Mouse (Mus musculus): ENCODE results near the gene Hist1h2ad. TPM values are rescaled to one million over a fixed set of nuclear protein-coding genes. Genes with fewer than 3 reads are reported as not detected.
"Not testable (repeated sequence)": the region's sequence is repeated elsewhere in the genome, so short reads cannot be mapped to it uniquely, and the experiment has no call there.

Hist1h2ad gene
- polyA plus RNA-seq, 1 experiment from 2014 or later = 2.3 TPM

DNA sequence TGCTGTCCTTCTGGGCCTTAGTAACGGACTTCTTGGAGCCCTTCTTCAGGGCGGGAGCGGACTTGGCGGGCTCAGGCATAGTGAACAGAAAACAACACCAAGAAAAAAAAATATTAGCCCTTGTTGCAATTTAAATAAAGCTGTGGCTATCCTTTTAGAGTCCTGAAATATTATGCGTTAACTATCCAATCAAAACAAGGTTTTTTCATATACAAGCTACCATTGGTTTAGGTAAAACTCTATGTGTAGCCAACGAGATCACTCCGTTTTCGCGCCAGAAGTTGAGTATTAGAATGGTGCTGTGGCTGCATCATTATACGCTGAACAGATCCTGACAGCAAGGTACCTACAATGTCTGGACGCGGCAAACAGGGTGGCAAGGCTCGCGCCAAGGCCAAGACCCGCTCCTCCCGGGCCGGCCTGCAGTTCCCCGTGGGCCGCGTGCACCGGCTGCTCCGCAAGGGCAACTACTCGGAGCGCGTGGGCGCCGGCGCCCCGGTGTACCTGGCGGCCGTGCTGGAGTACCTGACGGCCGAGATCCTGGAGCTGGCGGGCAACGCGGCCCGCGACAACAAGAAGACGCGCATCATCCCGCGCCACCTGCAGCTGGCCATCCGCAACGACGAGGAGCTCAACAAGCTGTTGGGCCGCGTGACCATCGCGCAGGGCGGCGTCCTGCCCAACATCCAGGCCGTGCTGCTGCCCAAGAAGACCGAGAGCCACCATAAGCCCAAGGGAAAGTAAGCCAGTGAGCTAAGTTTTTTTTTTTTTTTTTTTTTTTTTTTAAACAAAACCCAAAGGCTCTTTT lies 40.4 kb upstream of the Hist1h2ad start, which contains the start of gene Hist1h2af:
Hist1h2af (plus strand) TSS at position 347 of the 808 bp plus-strand sequence.
- not testable (repeated sequence) for H3K36me3 ChIP-seq, H3K9me3 ChIP-seq, H3K27me3 ChIP-seq
- peak within 1 kb of the TSS; percentile 75 for H3K4me2 ChIP-seq
- peak within 1 kb of the TSS; percentile 42; the same call in 1 of the 2 replicates for H3K9ac ChIP-seq
- peak within 1 kb of the TSS; percentile 53 for H3K4me3 ChIP-seq
- peak within 1 kb of the TSS; percentile 94 for H3K27ac ChIP-seq
- under 1% methylated on average over 25 of the region's 53 CpGs for WGBS
- peak; percentile 47 for ATAC-seq (ENCODE audit: insufficient number of reproducible peaks, low FRiP score, low TSS enrichment, low read depth)
- H3K4me1 ChIP-seq = peaks cover 31% of the 10 kb centered on the region

DNA sequence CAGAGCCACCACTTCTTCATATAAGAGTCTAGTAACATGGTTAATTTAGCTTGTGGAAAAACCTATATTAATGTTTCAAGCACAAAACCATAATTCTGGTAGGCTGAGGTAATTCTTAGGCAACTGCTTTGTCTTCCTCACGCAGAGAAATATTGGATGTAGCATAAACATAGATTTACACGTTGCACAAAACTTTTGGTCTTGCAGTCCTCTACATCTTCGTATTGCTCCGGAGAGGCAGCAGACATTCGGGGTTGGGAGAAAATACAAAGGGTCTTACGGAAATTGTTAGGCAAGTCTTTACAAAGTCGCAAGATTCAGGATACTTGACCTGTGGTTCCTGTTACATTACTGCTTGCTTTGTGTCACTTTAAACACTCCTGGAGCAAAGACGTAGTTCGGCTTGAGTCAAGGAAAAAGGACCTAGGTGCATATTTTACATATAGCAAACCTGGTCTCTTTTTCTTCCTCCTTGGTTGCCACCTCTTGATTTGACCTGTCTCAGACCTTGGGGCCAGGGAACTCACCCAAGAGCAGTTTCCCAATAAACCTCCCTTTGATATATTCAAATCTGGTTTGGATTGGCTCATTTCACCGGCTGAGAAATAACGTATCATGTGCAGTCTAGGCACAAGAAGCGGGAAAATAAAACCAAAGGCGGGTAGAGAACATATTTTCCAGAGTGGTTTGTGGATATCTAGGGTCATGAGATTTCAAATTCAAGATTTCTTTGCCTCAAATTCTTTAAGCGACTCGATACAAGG lies 39.6 kb upstream of the Hist1h2ad start:
- Histone ChIP-seq H3K4me2 (peak overlapping the region; percentile 75), H3K36me3 (no peaks in the 10 kb centered on the region), H3K9ac (peak overlapping the region; percentile 20; the same call in 1 of the 2 replicates), H3K4me3 (peak overlapping the region; percentile 53), H3K9me3 (no peaks in the 10 kb centered on the region), H3K4me1 (peaks cover 31% of the 10 kb centered on the region), H3K27ac (peak overlapping the region; percentile 94), H3K27me3 (no peaks in the 10 kb centered on the region)
- WGBS = 1% methylated on average over 15 of the region's 15 CpGs
- ATAC-seq (ENCODE audit: insufficient number of reproducible peaks, low FRiP score, low TSS enrichment, low read depth) = no peak

DNA sequence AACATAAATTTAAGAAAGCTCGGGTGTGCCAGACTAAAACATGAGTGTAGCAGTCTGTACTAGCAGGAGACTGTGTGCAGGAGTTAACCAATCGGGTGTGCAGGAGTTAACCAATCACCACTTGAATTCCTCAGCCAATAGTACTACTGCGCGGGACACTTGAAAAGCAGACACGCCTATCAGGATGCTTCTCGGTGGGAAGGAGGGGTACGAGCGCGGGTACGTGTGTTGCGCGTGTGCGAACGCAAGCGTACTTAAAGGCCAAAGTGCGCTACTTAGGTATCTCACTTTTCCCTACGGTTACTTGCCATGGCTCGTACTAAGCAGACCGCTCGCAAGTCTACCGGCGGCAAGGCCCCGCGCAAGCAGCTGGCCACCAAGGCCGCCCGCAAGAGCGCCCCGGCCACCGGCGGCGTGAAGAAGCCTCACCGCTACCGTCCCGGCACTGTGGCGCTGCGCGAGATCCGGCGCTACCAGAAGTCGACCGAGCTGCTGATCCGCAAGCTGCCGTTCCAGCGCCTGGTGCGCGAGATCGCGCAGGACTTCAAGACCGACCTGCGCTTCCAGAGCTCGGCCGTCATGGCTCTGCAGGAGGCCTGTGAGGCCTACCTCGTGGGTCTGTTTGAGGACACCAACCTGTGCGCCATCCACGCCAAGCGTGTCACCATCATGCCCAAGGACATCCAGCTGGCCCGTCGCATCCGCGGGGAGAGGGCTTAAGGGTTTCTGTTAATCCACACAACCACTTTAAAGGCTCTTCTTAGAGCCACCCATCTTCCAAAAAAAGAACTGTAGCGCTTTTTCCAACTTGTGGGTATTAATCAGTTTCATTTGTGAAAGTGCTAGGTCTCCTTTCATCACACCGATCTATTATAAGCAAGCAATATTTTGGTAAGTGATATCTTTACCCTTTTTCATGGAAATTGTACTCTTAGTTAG lies 38.8 kb upstream of the Hist1h2ad start, which contains the start of gene Hist1h3g:
Hist1h3g (plus strand) TSS at position 286 of the 939 bp plus-strand sequence.
- H3K9me3 ChIP-seq, H3K27me3 ChIP-seq, H3K36me3 ChIP-seq: not testable (repeated sequence)
- Histone ChIP-seq H3K9ac (peak within 1 kb of the TSS; percentile 39), H3K4me1 (peaks cover 31% of the 10 kb centered on the region), H3K27ac (peak within 1 kb of the TSS; percentile 94), H3K4me2 (peak within 1 kb of the TSS; percentile 75), H3K4me3 (peak within 1 kb of the TSS; percentile 53)
- ATAC-seq (ENCODE audit: insufficient number of reproducible peaks, low FRiP score, low TSS enrichment, low read depth) = peak; percentile 89
- WGBS = under 1% methylated on average over 52 of the region's 62 CpGs

DNA sequence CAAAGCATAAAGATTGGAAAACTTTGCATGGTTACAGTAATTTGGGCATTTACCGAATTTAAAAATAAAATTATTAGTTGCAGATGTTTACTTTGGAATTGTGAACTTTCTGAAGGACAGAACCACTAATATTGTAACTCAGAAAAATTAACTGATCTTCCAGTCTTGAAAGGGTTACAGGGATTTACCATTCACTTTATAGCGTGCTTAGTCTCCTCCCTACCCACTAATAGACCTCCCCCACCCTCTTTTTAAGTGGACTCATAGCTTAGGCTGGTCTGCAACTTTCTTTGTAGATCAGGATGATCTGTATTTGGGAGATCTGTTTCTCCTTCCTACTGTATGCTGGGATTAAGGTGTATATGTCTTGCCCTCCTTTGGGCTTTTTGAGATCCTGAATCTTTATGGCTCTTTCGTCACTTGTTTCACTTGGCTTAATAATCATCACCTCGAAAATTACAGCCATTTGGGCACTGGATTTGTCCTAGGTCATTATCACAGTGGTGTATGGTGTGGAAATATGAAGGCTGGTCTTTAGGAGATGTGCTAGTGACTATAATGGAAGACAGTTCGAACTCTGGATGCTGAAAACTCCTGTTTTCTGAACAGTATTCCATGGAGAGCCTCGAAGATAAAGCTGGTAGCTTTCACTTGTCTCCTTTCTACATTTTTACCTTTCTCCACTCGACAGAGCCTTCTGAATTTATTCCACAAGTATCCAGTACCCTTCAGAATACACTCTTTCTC lies 37.9 kb upstream of the Hist1h2ad start:
- 15% methylated on average over 7 of the region's 7 CpGs for WGBS
- Histone ChIP-seq H3K36me3 (no peaks in the 10 kb centered on the region), H3K27me3 (no peaks in the 10 kb centered on the region)

DNA sequence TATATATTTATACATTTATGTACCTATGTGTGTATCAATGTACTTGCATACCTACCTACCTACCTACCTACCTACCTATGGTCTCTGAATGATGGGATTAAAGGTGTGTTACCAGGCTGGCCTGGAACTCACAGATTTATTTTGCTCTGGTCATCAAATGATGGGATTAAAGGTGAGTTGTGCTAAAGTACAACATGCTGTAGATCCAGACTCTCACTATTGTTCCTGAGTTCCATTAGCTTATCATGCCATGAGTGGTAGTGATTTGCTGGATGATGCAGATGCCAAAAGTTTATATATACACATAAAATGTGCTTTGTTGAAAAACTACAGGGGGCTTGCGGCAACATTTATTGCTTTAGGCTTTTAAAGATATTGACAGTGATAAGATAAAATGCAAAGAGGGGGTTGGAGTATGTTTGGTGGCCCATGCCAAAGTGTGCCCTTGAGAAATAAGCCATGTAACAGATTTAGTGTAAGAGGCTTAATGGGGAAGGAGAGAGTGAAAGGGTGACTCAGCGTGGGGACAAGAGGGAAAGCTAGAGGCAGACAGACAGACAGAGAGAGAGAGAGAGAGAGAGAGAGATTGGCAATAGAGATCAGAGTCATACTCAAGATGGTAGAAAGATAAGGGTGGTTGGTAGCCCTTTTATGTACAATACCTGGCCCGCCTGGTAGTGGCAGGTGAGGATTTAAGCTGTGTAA lies 37.0 kb upstream of the Hist1h2ad start:
- 66% methylated on average over 3 of the region's 3 CpGs for WGBS
- Histone ChIP-seq H3K9ac (no peak overlapping the region), H3K4me2 (0 out of 2 replicates have a peak overlapping the region, but pooled peaks have one; percentile 19), H3K4me1 (peaks cover 29% of the 10 kb centered on the region), H3K9me3 (no peaks in the 10 kb centered on the region), H3K4me3 (peak overlapping the region; percentile 53; the same call in 1 of the 2 replicates), H3K27me3 (no peaks in the 10 kb centered on the region), H3K27ac (no peak overlapping the region), H3K36me3 (no peaks in the 10 kb centered on the region)
- ATAC-seq (ENCODE audit: insufficient number of reproducible peaks, low FRiP score, low TSS enrichment, low read depth) = no peak

More for the DNA sequence above, 37.9 kb upstream of the Hist1h2ad start:
- H3K4me2 ChIP-seq = peak overlapping the region; percentile 75
- ATAC-seq (ENCODE audit: insufficient number of reproducible peaks, low FRiP score, low TSS enrichment, low read depth) = no peak
- H3K4me1 ChIP-seq = peaks cover 31% of the 10 kb centered on the region
- no peaks in the 10 kb centered on the region for H3K9me3 ChIP-seq
- peak overlapping the region; percentile 53 for H3K4me3 ChIP-seq
- 0 out of 2 replicates have a peak overlapping the region, but pooled peaks have one; percentile 26 for H3K9ac ChIP-seq
- peak overlapping the region; percentile 57 for H3K27ac ChIP-seq

DNA sequence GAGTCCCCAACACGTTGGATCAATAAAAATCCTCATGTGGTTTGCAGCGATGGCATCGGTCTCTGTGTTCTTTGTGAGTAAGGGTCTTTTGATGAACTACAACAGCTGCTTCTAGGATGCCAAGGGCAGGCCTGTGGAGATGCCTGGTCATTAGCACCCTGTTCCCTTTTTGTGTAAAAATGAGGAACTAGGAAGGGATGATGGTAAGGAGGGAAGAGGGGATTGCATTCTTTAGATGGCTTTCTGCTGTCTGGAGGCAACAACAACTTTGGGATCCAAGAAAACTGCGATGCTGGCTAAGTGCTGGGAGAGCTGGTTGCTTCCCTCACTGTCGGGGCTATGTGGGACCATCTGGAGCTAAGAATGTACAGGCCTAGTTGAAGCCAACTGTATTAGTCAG lies 35.9 kb upstream of the Hist1h2ad start:
- no peak overlapping the region for H3K9ac ChIP-seq
- H3K4me1 ChIP-seq = peaks cover 22% of the 10 kb centered on the region
- H3K4me2 ChIP-seq = no peak overlapping the region
- no peaks in the 10 kb centered on the region for H3K9me3 ChIP-seq
- WGBS = 54% methylated on average over 5 of the region's 5 CpGs
- H3K27ac ChIP-seq = no peak overlapping the region
- no peak overlapping the region for H3K4me3 ChIP-seq
- H3K36me3 ChIP-seq = no peaks in the 10 kb centered on the region
- no peak for ATAC-seq (ENCODE audit: insufficient number of reproducible peaks, low FRiP score, low TSS enrichment, low read depth)
- no peaks in the 10 kb centered on the region for H3K27me3 ChIP-seq

DNA sequence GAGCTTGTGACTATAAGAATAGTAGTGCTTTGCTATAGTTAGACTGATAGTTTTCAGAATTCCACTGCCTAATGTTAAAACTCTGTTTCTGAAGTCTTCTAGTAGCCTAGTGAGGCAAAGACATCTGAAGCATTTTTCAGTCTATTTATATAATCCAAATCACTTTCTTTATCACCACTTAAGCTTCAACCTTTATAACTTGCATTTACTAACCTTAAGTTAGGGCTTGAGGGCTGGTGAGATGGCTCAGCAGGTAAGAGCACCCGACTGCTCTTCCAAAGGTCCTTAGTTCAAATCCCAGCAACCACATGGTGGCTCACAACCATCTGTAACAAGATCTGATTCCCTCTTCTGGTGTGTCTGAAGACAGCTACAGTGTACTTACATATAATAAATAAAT lies 34.4 kb upstream of the Hist1h2ad start:
- H3K27ac ChIP-seq; H3K27me3 ChIP-seq; ATAC-seq (ENCODE audit: insufficient number of reproducible peaks, low FRiP score, low TSS enrichment, low read depth); H3K4me3 ChIP-seq; H3K4me2 ChIP-seq; H3K9ac ChIP-seq; H3K36me3 ChIP-seq; H3K9me3 ChIP-seq: not testable (repeated sequence)
- H3K4me1 ChIP-seq = peaks cover 16% of the 10 kb centered on the region
- 77% methylated on average over 1 of the region's 1 CpGs for whole genome bisulfite sequencing

DNA sequence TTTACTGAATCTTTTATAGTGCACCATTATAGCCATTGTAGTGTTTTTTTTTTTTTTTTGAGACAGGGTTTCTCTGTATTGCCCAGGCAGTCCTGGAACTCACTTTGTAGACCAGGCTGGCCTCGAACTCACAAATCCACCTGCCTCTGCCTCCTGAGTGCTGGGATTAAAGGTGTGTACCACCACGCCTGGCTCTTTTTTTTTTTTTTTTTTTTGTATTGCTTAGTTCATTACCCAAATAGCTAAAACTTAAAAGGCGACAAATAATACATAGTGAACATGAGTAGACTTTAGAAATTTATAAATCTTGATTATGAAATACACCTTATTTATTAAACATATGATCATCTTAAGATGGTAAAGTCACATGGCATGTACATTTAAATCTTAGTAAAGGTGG lies 32.7 kb upstream of the Hist1h2ad start:
- Histone ChIP-seq H3K4me3 (no peak overlapping the region), H3K4me2 (no peak overlapping the region)
- whole genome bisulfite sequencing = 68% methylated on average over 3 of the region's 3 CpGs

DNA sequence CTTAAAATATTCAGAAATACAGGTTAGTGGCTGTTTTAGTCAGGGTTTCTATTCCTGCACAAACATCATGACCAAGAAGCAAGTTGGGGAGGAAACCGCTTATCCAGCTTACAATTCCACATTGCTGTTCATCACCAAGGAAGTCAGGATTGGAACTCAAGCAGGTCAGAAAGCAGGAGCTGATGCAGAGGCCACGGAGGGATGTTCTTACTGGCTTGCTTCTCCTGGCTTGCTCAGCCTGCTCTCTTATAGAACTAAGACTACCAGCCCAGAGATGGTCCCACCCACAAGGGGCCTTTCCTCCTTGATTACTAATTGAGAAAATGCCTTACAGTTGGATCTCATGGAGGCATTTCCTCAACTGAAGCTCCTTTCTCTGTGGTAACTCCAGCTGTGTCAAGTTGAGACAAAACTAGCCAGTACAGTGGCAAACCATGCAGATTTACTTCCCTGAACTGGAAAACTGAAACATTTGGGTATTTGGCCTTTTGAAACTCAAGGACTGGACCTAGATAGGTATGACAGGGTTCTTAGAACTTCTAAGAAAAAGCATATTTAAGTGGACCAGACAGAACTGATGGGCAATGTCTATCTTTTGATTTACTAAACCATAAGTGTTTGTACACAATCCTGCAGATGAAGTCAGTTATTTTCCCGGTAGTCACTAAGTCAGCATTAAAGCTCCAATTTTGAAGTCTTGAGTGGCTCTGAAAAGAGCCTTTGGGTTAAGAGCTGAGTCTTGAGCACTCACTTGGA lies 31.8 kb upstream of the Hist1h2ad start:
- H3K4me1 ChIP-seq; ATAC-seq (ENCODE audit: insufficient number of reproducible peaks, low FRiP score, low TSS enrichment, low read depth); H3K36me3 ChIP-seq; H3K27me3 ChIP-seq; H3K9me3 ChIP-seq: not testable (repeated sequence)
- peak overlapping the region; percentile 44 for H3K4me3 ChIP-seq
- peak overlapping the region; percentile 56 for H3K4me2 ChIP-seq
- H3K9ac ChIP-seq = peak overlapping the region; percentile 31
- peak overlapping the region; percentile 87 for H3K27ac ChIP-seq
- WGBS = 12% methylated on average over 3 of the region's 3 CpGs

More for the DNA sequence above, 32.7 kb upstream of the Hist1h2ad start:
- Histone ChIP-seq H3K9me3 (no peaks in the 10 kb centered on the region), H3K27me3 (no peaks in the 10 kb centered on the region), H3K9ac (no peak overlapping the region), H3K27ac (no peak overlapping the region), H3K36me3 (no peaks in the 10 kb centered on the region), H3K4me1 (peaks cover 10% of the 10 kb centered on the region)
- no peak for ATAC-seq (ENCODE audit: insufficient number of reproducible peaks, low FRiP score, low TSS enrichment, low read depth)
